Mouse (Mus musculus): ENCODE measurements at regions not wholly inside any gene's neighbourhood (a gene's known extent, or its start where the extent isn't known, plus 50 kb on each side); places are given as distances from the start of the nearest gene placed in this dataset.
"Not testable (repeated sequence)": the region's sequence is repeated elsewhere in the genome, so short reads cannot be mapped to it uniquely, and the experiment has no call there.

GRCm38 (mm10) chr13:52346027-52346375 is 185.1 kb downstream of the Diras2 start:
- H3K4me3 ChIP-seq (replicated peaks), result no peak overlapping the region
- no peak for ATAC-seq
- H3K27ac ChIP-seq, result no peak overlapping the region
- H3K9ac ChIP-seq, result no peak overlapping the region
- H3K4me2 ChIP-seq (replicated peaks), result no peak overlapping the region
- WGBS, result 87% methylated on average over 5 of the region's 5 CpGs
- H3K36me3 ChIP-seq, result no peaks in the 10 kb centered on the region
- no peaks in the 10 kb centered on the region for H3K27me3 ChIP-seq (replicated peaks)
- no peaks in the 10 kb centered on the region for H3K9me3 ChIP-seq
- H3K4me1 ChIP-seq (replicated peaks), result no peaks in the 10 kb centered on the region

GRCm38 (mm10) chr13:52347631-52348030 is 183.4 kb downstream of the Diras2 start:
- H3K27me3 ChIP-seq (replicated peaks), result no peaks in the 10 kb centered on the region

DNA sequence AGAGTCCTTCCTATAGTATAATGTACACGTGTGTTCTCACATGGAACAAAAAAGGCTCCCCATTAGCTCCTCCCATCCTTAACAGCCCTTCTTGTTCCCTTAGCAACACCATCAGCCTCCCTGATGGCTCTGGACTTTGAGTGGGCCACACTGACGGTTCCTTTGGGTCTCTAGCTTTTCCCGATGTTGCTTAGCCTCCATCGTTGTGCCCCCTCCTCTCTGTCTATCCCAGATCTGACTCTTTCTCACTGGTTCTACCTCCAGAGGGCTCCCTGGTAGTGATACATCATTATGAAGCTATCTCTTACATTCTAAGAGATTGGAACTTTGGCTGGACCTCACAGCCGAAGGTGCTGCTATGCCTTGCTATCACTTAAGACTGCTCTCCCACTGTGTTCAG is 181.5 kb downstream of the Diras2 start:
- Histone ChIP-seq H3K4me3 (replicated peaks) (no peak overlapping the region), H3K27ac (no peak overlapping the region), H3K4me1 (replicated peaks) (no peaks in the 10 kb centered on the region), H3K9ac (no peak overlapping the region), H3K27me3 (replicated peaks) (no peaks in the 10 kb centered on the region), H3K36me3 (no peaks in the 10 kb centered on the region), H3K4me2 (replicated peaks) (no peak overlapping the region), H3K9me3 (no peaks in the 10 kb centered on the region)
- 82% methylated on average over 5 of the region's 5 CpGs for WGBS
- no peak for ATAC-seq

More at GRCm38 (mm10) chr13:52347631-52348030, 183.4 kb downstream of the Diras2 start:
- Histone ChIP-seq H3K36me3 (no peaks in the 10 kb centered on the region), H3K9me3 (no peaks in the 10 kb centered on the region), H3K4me2 (replicated peaks) (no peak overlapping the region), H3K27ac (no peak overlapping the region), H3K9ac (no peak overlapping the region), H3K4me3 (replicated peaks) (no peak overlapping the region), H3K4me1 (replicated peaks) (no peaks in the 10 kb centered on the region)
- ATAC-seq, result no peak
- 72% methylated on average over 2 of the region's 2 CpGs for WGBS

DNA sequence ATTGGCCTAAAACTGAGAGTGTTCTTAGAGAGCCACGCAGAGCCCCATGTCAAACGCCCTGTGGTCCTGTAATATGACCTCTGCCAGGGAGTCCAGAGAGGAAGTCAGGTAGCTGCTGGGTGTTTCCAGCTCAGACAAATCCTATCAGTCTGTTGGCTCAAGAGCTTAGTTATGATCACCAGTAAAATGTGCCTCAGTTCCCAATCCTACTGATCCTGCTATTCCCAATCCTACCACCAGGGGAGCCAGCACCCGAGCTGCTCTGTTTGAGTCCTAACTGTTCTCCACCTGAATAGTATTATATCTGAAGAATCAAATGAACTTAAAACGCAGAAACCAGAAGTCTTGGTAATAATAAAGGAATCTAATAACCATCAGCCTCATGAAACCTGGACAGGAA is 178.5 kb downstream of the Diras2 start:
- 69% methylated on average over 4 of the region's 4 CpGs for WGBS
- H3K36me3 ChIP-seq, result no peaks in the 10 kb centered on the region

GRCm38 (mm10) chr13:52353437-52353836 is 177.6 kb downstream of the Diras2 start:
- H3K4me1 ChIP-seq (replicated peaks), result no peaks in the 10 kb centered on the region
- WGBS, result 83% methylated on average over 3 of the region's 3 CpGs
- H3K9ac ChIP-seq, result no peak overlapping the region
- H3K9me3 ChIP-seq, result no peaks in the 10 kb centered on the region
- H3K27me3 ChIP-seq (replicated peaks), result no peaks in the 10 kb centered on the region
- no peak overlapping the region for H3K27ac ChIP-seq
- no peaks in the 10 kb centered on the region for H3K36me3 ChIP-seq
- ATAC-seq, result no peak
- no peak overlapping the region for H3K4me3 ChIP-seq (replicated peaks)
- no peak overlapping the region for H3K4me2 ChIP-seq (replicated peaks)

More for the DNA sequence above, 178.5 kb downstream of the Diras2 start:
- H3K4me3 ChIP-seq (replicated peaks), result no peak overlapping the region
- H3K4me2 ChIP-seq (replicated peaks), result no peak overlapping the region
- no peaks in the 10 kb centered on the region for H3K9me3 ChIP-seq
- no peaks in the 10 kb centered on the region for H3K27me3 ChIP-seq (replicated peaks)
- H3K27ac ChIP-seq, result no peak overlapping the region
- no peak overlapping the region for H3K9ac ChIP-seq
- H3K4me1 ChIP-seq (replicated peaks), result no peaks in the 10 kb centered on the region
- ATAC-seq, result no peak

DNA sequence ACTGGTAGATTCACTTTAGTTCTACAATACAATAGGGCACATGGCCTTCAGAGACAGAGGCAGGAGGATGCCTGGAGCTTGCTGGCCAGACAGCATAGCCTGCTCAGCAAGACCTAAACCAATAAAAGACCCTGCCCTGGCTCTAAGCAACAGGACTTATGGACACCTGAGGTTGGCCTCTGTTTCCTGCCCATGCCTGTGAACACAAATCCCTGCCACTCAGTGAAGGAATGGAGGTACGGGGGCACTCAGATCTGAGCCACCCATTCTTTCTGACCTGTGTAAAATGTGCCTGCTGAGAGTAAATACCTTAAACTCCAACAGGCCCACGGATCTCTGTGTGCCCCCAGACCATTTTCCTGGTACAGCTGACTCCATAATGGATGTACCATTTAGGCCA is 177.1 kb downstream of the Diras2 start:
- Histone ChIP-seq H3K4me2 (replicated peaks) (no peak overlapping the region), H3K27me3 (replicated peaks) (no peaks in the 10 kb centered on the region), H3K9me3 (no peaks in the 10 kb centered on the region), H3K36me3 (no peaks in the 10 kb centered on the region), H3K4me1 (replicated peaks) (no peaks in the 10 kb centered on the region), H3K4me3 (replicated peaks) (no peak overlapping the region), H3K9ac (no peak overlapping the region), H3K27ac (no peak overlapping the region)
- WGBS, result 66% methylated on average over 2 of the region's 2 CpGs
- ATAC-seq, result no peak

- H3K9ac ChIP-seq, result not testable (repeated sequence)
Observed at GRCm38 (mm10) chr13:52355921-52356320, 175.2 kb downstream of the Diras2 start.

DNA sequence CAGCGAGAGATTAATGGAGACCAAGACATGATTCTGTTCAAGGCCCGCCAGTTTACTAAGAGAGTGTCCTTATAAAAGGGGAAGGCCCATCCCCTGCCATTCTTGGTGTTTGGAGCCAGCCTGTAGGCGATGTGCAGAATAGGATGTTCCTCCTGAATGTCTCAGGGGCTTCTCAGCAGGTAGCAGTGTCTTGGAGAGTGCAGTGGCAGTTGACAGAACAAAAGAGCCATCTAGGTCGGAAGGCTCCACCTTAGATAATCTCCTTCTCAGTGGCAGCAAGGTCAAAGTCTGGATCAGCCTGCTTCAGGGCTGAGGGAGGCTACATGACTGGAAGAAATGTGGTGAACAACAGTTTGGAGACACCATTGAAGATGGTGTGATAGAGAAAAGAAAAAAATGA is 171.7 kb downstream of the Diras2 start:
- not testable (repeated sequence) for H3K4me2 ChIP-seq (replicated peaks); H3K4me3 ChIP-seq (replicated peaks); H3K36me3 ChIP-seq; H3K9me3 ChIP-seq; H3K27ac ChIP-seq; ATAC-seq; H3K9ac ChIP-seq; H3K27me3 ChIP-seq (replicated peaks); H3K4me1 ChIP-seq (replicated peaks)
- WGBS, result 77% methylated on average over 4 of the region's 4 CpGs

More at GRCm38 (mm10) chr13:52355921-52356320, 175.2 kb downstream of the Diras2 start:
- not testable (repeated sequence) for H3K27ac ChIP-seq; H3K9me3 ChIP-seq; H3K4me2 ChIP-seq (replicated peaks); H3K27me3 ChIP-seq (replicated peaks); ATAC-seq; H3K4me3 ChIP-seq (replicated peaks); H3K36me3 ChIP-seq; H3K4me1 ChIP-seq (replicated peaks)
- whole genome bisulfite sequencing, result 92% methylated on average over 4 of the region's 4 CpGs

DNA sequence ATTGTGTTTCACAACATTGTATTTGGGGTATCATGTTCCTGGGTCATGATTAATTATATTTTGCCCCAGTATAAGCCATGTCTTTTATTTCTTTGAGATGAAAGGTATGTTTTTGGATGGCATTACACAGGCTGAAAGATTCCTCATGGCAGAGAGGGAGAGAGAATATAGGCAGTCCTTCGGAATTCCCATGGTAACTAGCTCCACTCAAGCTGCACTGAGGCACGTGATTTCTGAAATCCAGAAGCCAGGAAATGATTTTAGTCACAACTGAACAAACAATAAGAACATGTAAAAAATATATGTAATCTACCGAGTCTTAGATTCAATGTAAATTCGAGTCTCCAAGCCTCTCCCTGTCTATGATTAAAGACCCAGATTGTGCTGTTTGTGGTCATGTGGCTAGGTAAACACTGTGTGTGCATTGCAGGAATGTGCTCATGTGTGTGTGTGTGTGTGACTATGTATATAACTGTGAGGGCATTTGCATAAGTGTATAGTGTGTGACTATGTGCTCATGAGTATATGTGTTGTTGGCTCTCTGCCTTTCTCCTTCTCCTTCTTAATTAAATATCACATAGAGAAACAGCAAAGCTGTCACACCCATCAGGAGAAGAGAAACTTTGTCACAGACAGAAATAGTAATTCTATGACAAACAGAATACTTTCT is 169.8 kb downstream of the Diras2 start:
- Histone ChIP-seq H3K27me3 (replicated peaks) (no peaks in the 10 kb centered on the region), H3K4me1 (replicated peaks) (no peaks in the 10 kb centered on the region), H3K4me2 (replicated peaks) (no peak overlapping the region), H3K9ac (no peak overlapping the region), H3K9me3 (no peaks in the 10 kb centered on the region), H3K27ac (no peak overlapping the region), H3K4me3 (replicated peaks) (no peak overlapping the region), H3K36me3 (no peaks in the 10 kb centered on the region)
- ATAC-seq, result no peak
- WGBS, result 76% methylated on average over 4 of the region's 4 CpGs

GRCm38 (mm10) chr13:52362266-52362665 is 168.8 kb downstream of the Diras2 start:
- ATAC-seq, result no peak

DNA sequence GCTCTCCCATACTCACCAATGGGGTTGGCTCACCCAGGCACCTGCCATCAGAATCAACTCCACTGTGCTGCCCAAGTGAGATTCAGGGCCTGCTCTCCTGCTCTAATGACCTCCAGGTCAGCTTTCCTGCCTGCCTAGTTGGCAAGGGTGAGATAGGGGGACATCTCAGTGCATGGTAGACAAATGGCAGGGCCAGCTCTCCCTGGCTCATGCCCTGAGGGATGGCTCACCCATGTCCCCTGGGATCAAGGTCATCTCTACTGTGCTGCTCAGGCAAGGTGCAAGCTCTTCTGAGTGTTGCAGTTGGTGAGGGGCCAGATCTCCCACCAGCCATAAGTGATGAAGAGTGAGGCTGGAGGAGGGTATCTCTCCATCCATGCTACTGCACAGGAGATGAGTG is 161.2 kb downstream of the Diras2 start:
- Histone ChIP-seq H3K4me1 (replicated peaks) (no peaks in the 10 kb centered on the region), H3K4me2 (replicated peaks) (no peak overlapping the region), H3K27ac (no peak overlapping the region), H3K36me3 (no peaks in the 10 kb centered on the region), H3K9ac (no peak overlapping the region), H3K4me3 (replicated peaks) (no peak overlapping the region), H3K27me3 (replicated peaks) (no peaks in the 10 kb centered on the region), H3K9me3 (no peaks in the 10 kb centered on the region)
- no peak for ATAC-seq

More at GRCm38 (mm10) chr13:52362266-52362665, 168.8 kb downstream of the Diras2 start:
- H3K4me1 ChIP-seq (replicated peaks), result no peaks in the 10 kb centered on the region
- no peaks in the 10 kb centered on the region for H3K36me3 ChIP-seq
- no peak overlapping the region for H3K4me2 ChIP-seq (replicated peaks)
- H3K27me3 ChIP-seq (replicated peaks), result no peaks in the 10 kb centered on the region
- H3K27ac ChIP-seq, result no peak overlapping the region
- H3K9ac ChIP-seq, result no peak overlapping the region
- no peak overlapping the region for H3K4me3 ChIP-seq (replicated peaks)
- 82% methylated on average over 5 of the region's 5 CpGs for WGBS
- no peaks in the 10 kb centered on the region for H3K9me3 ChIP-seq

- no peak overlapping the region for H3K9ac ChIP-seq
- H3K4me2 ChIP-seq (replicated peaks), result no peak overlapping the region
- no peak overlapping the region for H3K4me3 ChIP-seq (replicated peaks)
- no peaks in the 10 kb centered on the region for H3K9me3 ChIP-seq
- H3K4me1 ChIP-seq (replicated peaks), result no peaks in the 10 kb centered on the region
- H3K27ac ChIP-seq, result no peak overlapping the region
- H3K36me3 ChIP-seq, result no peaks in the 10 kb centered on the region
- 71% methylated on average over 3 of the region's 3 CpGs for WGBS
- no peaks in the 10 kb centered on the region for H3K27me3 ChIP-seq (replicated peaks)
- ATAC-seq, result no peak
Observed at GRCm38 (mm10) chr13:52371986-52372385, 159.1 kb downstream of the Diras2 start.

GRCm38 (mm10) chr13:52374781-52375180 is 156.3 kb downstream of the Diras2 start:
- Histone ChIP-seq H3K4me2 (replicated peaks) (no peak overlapping the region), H3K9me3 (no peaks in the 10 kb centered on the region), H3K9ac (no peak overlapping the region), H3K36me3 (no peaks in the 10 kb centered on the region), H3K27ac (no peak overlapping the region), H3K4me3 (replicated peaks) (no peak overlapping the region), H3K27me3 (replicated peaks) (no peaks in the 10 kb centered on the region), H3K4me1 (replicated peaks) (no peaks in the 10 kb centered on the region)
- ATAC-seq, result no peak
- 74% methylated on average over 3 of the region's 3 CpGs for WGBS

All from intestine, embryonic 15.5 days (tissue).